Mouse (Mus musculus) monocyte, adult 2 months (primary cell): ENCODE measurements around the gene Furin.

Experiments
- DNase-seq, 2 experiments: peaks; one replicate each; pipeline ENCODE4 v3.0.0; 2022; ENCODE audit warnings: low spot score in 2 of 2, low read depth in 1 of 2

The Furin gene

GRCm38 (mm10) chr7:80429661-80430060 lies 24.4 kb upstream of the Furin start:
- no peak for DNase-seq

- DNase-seq = no peak
Observed at GRCm38 (mm10) chr7:80427730-80428129, 22.5 kb upstream of the Furin start.

DNA sequence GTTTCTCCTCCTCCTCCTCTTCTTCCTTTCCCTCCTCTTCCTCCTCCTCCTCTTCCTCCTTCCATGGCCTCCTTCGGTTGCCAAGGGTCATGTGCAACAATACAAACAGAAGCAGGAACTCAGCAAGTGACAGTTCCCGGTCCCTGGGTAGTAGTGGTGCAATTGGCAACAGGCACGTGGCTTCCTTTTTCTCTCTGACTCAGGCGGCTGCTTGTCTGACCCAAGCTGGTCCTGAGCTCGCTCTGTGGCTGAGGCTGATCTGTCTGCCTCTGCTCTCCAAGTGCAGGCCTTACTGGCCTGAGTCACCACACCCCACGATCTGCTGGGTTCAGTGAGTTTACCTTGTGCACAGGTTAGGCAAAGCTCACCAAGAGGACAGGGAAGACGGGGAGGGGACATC lies 21.1 kb upstream of the Furin start:
- DNase-seq = peak; percentile 80 to 87

- no peak for DNase-seq
Observed at GRCm38 (mm10) chr7:80424722-80425121, 19.5 kb upstream of the Furin start.

DNA sequence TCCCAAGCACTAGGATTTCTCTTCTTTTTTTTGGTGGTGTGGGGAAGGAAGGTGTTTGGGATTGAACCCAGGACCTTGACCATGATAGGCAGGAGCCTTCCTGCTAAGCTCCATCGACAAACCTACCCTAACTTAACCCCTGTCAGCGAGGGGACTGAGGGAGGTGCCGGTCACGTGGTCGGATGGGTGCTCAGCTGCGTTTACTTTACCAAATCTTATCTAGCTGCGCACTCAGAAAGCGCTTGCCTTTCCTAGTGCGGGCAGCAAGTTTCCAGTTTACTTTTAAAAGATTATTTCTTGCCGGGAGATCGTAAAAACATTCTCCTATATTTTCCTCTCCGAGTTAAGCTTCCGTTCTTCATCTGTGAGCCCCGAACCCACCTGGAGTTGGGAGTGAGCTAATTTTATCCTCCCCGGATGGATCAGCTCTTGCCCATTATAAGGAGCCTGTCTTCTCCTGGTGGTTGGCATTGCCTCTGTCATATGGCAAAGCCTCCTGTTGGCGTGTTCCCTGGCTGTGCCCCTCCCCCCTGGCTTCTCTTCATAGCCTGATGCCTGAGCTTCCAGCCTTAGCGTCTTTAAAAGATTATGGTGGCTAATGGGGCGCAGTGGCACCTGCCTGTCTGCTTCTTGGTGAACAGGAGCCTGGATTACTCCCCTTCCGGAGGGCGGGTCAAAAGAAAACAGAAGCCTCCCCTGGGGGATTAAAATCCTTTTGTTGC lies 17.7 kb upstream of the Furin start:
- DNase-seq = no peak

DNA sequence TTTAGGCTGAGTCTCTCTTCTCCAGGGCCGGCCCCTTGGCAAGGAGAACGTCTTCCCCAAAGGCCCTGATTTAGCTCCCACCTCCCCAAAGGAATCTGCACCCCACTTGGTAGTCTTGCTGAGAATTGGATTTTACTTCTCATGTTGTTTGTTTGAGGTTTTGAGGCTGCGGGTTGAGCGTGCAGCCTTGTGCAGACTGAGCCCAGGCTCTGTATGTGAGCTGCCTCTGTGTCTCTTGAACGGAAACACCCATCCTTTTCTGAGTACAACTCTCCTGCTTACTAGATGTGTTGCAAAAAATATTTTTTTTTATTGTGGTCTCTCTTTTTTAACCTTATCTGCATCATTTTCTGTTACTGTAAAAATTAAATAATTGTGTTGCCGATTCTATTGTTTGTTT lies 16.3 kb upstream of the Furin start:
- DNase-seq = no peak

GRCm38 (mm10) chr7:80420586-80420985 lies 15.3 kb upstream of the Furin start:
- no peak for DNase-seq

DNA sequence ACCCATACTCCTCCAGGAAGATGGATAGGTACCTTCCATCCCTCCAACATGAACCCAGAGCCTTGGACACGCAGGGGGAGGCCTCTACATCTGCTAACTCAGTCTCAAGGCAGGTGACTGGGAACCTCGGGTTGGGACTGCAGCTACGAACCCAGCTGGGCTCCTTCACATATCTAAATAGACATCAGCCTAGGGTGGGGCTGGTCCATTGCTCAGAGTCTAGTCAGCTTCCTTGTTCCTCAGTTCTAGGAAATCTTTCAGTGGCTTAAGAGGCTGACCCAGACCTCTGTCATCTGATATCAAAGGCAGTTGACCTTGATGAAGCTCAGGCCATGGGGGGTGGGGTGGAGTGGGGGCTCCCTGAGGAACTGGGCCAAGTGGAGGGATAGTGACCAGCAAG lies 14.0 kb upstream of the Furin start:
- DNase-seq = no peak

GRCm38 (mm10) chr7:80418036-80418435 lies 12.8 kb upstream of the Furin start:
- DNase-seq = no peak

- no peak for DNase-seq
Observed at GRCm38 (mm10) chr7:80417601-80418000, 12.4 kb upstream of the Furin start.

- no peak for DNase-seq
Observed at GRCm38 (mm10) chr7:80416969-80417368, 11.7 kb upstream of the Furin start.

- no peak for DNase-seq
Observed at GRCm38 (mm10) chr7:80414303-80414855, 9.1 kb upstream of the Furin start.

DNA sequence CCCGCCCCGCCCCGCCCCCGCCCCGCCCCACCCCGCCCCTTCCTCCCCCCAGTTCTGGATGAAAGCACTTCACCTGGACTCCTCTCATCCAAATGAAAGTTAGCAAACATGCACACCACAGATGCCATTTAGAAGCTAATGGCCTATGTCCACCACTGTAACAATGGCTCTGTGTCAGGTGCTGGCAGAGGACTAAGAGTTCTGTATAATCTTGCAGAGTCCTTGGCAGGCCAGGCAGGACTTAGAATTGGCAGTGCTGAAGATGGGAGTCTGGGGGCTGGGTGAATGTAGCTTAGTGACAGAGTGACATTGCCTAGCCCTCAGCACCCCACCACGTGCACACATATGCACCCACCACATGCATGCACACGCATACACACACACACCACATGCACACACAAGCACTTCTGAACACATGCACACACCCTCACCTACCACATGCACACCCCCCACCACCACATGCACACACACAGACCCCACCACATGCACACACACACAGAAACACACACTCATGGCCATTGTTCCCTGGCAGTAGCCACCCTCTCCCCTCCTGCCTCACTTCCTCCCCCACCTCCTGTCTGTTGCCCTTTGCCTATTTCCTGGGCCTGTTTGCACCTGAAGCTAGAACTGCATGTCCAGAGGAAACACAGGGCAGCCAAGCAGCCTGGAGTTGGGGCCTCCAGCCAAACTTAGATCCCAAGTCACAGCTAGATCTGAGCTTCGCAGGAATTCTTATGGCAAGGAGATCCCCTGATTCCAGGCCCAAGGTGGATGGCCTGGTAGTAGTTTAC lies 8.5 kb upstream of the Furin start:
- no peak for DNase-seq

DNA sequence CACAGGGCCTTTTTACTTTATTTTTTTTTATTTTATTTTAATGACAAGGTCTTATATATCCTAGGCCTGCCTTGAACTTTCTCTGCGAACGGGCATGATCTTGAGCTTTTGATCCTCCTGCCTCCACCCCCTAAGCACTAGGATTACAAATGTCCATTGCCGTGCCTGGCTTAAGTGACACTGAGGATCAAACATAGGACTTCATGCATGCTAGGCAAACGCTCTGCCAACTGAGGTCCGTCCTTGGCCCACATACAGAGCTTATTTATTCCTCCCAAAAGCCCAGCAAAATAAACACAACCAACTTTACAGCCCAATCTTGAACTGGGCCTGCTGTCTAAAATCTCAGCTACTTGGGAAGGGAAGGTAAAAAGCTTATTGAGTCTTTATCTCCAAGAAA lies 7.5 kb upstream of the Furin start:
- DNase-seq = no peak

- no peak for DNase-seq
Observed at GRCm38 (mm10) chr7:80412279-80412678, 7.0 kb upstream of the Furin start.

DNA sequence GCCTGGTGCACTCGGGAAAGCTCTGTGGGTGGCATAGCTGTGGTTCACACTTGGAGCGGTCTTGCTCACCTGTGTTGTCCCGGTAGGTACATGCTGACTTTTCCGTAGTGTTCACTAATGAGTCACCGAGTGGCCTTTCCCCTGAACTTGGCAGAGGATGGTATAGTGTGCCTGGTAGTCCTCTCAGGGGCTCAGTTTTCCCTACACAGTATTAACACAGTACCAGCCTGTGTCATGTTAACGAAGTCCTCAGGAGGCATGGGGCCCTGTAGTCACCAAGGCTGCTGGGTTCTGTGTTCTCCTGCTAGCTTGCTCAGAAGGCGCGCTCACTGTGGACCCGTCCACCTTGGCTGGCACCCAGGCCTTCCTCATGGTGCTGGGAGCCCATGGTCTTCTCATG lies 5.1 kb upstream of the Furin start:
- no peak for DNase-seq

DNA sequence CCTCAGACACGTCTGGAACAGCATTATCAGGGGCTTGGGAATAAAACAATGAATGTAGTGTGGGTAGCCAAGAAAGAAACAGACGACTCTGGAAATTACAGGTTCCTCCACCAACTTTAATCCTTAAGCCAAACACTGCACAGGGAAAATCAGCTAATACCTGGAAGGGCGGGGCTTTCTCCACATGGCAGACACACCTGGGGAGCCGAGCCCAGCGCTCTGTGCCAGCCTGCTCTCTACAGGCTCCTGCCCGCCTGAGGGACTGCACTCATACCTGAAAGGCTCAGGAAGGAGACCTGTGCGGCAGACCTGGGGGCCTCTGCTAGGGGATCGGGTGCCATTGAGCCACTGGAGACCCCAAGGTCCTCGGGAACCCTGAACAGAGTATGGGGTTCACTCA lies 2.5 kb upstream of the Furin start:
- no peak for DNase-seq

GRCm38 (mm10) chr7:80406186-80406585 lies 950 bp upstream of the Furin start:
- no peak for DNase-seq

DNA sequence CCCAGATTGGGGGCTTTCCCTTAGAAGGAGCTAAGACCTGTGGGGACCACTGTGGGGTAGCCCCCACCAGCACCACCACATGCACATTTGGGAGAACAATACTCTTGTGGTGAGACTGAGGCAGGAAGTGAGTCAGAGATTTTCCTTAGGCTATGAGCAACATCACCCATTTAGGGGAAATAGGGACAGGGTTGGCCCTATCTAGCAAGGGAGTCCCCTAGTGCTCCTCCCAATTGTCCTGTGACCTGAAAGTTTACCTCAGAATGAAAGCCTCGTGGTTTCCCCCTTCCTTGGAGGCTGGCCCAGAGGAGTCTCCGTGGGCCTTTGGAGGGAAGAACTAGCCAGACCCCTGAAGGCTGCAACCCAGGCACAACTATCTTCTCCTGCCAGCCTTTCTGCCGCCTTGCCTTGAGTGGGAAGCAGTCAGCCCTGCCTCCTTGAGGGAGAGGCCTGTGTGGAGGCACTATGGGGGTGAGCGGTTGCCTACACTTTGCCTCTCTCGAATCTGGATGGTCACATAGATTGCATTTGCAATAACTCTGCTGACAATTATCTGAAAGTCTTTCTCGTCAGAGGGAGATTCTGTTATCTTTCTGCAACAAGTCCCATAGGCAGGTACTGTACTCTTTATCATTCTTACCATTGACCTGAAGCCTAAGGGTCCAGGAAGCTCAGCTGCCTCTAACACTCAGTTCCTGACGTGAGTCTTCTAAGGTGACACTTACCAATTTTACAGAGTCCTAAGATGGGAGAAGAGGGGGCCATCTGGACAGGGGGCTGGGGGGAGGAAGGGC lies 938 bp downstream of the Furin start:
- DNase-seq = peak; percentile 66 to 69

GRCm38 (mm10) chr7:80403551-80403950 lies 1.7 kb downstream of the Furin start:
- no peak for DNase-seq

- DNase-seq = peak in 1 of 2 experiments; percentile 30
Observed at GRCm38 (mm10) chr7:80402651-80403321, 2.5 kb downstream of the Furin start.
